ENCODE assay signal across 10 mouse cellular contexts in the genomic region with DNA sequence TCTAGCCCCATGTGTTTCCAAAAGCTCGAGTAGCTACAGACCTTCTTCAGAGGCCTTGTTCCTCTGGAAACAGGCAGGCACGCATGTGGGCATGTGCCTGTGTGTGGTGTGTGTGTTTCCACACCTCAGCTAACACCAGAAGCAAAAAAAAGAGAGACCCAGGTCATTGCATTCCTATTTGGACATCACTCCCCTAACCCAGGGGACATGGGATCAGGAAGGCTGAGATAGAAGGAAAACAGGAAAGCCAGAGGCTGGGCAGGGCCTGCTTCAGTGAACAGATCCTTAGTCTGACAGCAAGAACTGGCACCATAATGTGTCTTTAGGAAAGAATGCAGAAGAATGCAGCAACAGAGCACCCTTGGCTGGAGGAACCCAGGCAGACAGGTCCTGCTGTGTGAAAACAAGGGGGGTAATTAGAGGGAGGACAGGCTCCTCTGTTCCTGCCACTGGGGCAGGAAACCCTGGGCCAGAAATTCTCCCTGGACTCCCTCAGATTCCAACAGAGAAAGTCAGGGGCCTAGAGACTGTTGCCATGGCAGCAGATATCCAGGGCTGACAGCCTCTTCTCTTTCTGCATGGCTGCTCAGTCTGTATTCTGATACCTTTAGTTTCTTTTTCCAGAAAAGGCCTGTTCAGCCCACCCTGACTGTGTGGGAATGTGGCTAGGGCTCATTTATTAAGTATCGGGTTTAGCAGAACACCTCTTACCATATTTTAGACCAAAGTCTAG. TPM values are rescaled to one million over a fixed set of nuclear protein-coding genes. Genes with fewer than 3 reads are reported as not detected.
DNase-seq lines count a peak whose midpoint lies in the region; ATAC-seq and TF ChIP-seq lines count a peak whose summit lies in the region.
"Not testable (repeated sequence)": the region's sequence is repeated elsewhere in the genome, so short reads cannot be mapped to it uniquely, and the experiment has no call there.
"Had no signal": no experiment of that assay in that cellular context is flagged by ENCODE, and none has a peak within 500 bp of the region (broad histone marks: within the 10 kb centered on the region; RNA-seq: fewer than 3 reads in every experiment).

No protein-coding gene starts in this region.

- H3K27ac ChIP-seq in forebrain, embryonic 11.5 days (ENCODE audit: low read depth, low read length), result peak overlapping the region; percentile 37; the same call in 1 of the 2 replicates
- not testable (repeated sequence) for H3K27ac ChIP-seq in forebrain, postnatal 0 days (ENCODE audit: low read depth, low read length); neural tube, embryonic 15.5 days (replicated peaks)
- H3K27ac ChIP-seq in hindbrain, embryonic 14.5 days, result peak overlapping the region; percentile 66
- 0 out of 2 replicates have a peak overlapping the region, but pooled peaks have one; percentile 44 for H3K27ac ChIP-seq in kidney, embryonic 16.5 days (ENCODE audit: low read length)
- peak overlapping the region; percentile 67 for H3K27ac ChIP-seq in midbrain, embryonic 10.5 days (replicated peaks)
- H3K27ac ChIP-seq in midbrain, embryonic 16.5 days (ENCODE audit: low read length), result peak overlapping the region; percentile 73

- not testable (repeated sequence) for H3K27me3 ChIP-seq in forebrain, embryonic 11.5 days (ENCODE audit: control insufficient read depth, insufficient read depth, low read length); forebrain, postnatal 0 days (ENCODE audit: insufficient read depth, low read length); hindbrain, embryonic 14.5 days (ENCODE audit: control insufficient read depth, insufficient read depth, low read length); kidney, embryonic 16.5 days (ENCODE audit: insufficient read depth, low read length); midbrain, embryonic 16.5 days (ENCODE audit: control insufficient read depth, insufficient read depth, low read depth, low read length); neural tube, embryonic 15.5 days (replicated peaks)
- H3K27me3 ChIP-seq in midbrain, embryonic 10.5 days (ENCODE audit: low read depth, poor library complexity, severe bottlenecking), result peaks cover 34% of the 10 kb centered on the region

- H3K36me3 ChIP-seq in forebrain, embryonic 11.5 days (ENCODE audit: control insufficient read depth, insufficient read depth, low read length); forebrain, postnatal 0 days (ENCODE audit: insufficient read depth); hindbrain, embryonic 14.5 days (replicated peaks; ENCODE audit: control insufficient read depth, insufficient read depth); kidney, embryonic 16.5 days (ENCODE audit: insufficient read depth, low read length); midbrain, embryonic 10.5 days; midbrain, embryonic 16.5 days (ENCODE audit: control insufficient read depth, insufficient read depth, low read length); neural tube, embryonic 15.5 days: not testable (repeated sequence)

- H3K9ac ChIP-seq in forebrain, embryonic 11.5 days (ENCODE audit: low read length); forebrain, postnatal 0 days; hindbrain, embryonic 14.5 days; kidney, embryonic 16.5 days (replicated peaks; ENCODE audit: low read length); midbrain, embryonic 16.5 days (ENCODE audit: low read depth, low read length); neural tube, embryonic 15.5 days (replicated peaks): not testable (repeated sequence)

- peak; percentile 37 for DNase-seq in brain, embryonic 14.5 days (ENCODE audit: low read depth)
- not testable (repeated sequence) for DNase-seq in forebrain, embryonic 11.5 days (ENCODE audit: low spot score); forebrain, postnatal 0 days; hindbrain, embryonic 14.5 days (ENCODE audit: low spot score); midbrain, embryonic 10.5 days (ENCODE audit: low spot score)

- not testable (repeated sequence) for TF ChIP-seq CTCF in brain, embryonic 14.5 days (IDR thresholded peaks at IDR 0.05; ENCODE audit: borderline replicate concordance, extremely low read depth, insufficient read depth, insufficient read length); forebrain, postnatal 0 days (IDR thresholded peaks at IDR 0.05; ENCODE audit: low read depth)

- not testable (repeated sequence) for TF ChIP-seq POLR2A in brain, embryonic 14.5 days (IDR thresholded peaks at IDR 0.05; ENCODE audit: borderline replicate concordance, extremely low read depth, insufficient read depth, insufficient read length, poor library complexity, severe bottlenecking)

- peak; percentile 92 for ATAC-seq in forebrain, embryonic 11.5 days (replicated peaks; ENCODE audit: low FRiP score)
- peak; percentile 95 for ATAC-seq in forebrain, postnatal 0 days
- ATAC-seq in hindbrain, embryonic 14.5 days (ENCODE audit: low FRiP score), result peak; percentile 90
- peak; percentile 96 for ATAC-seq in kidney, embryonic 16.5 days (ENCODE audit: low FRiP score, low TSS enrichment)
- peak; percentile 94 for ATAC-seq in midbrain, embryonic 16.5 days
- ATAC-seq in neural tube, embryonic 15.5 days (ENCODE audit: low FRiP score), result peak; percentile 91

- not testable (repeated sequence) for H3K4me2 ChIP-seq in forebrain, embryonic 11.5 days (ENCODE audit: low read depth, low read length, severe bottlenecking); forebrain, postnatal 0 days (ENCODE audit: low read depth); hindbrain, embryonic 14.5 days (replicated peaks); kidney, embryonic 16.5 days (replicated peaks; ENCODE audit: low read depth, low read length); midbrain, embryonic 16.5 days (ENCODE audit: low read length); neural tube, embryonic 15.5 days

- not testable (repeated sequence) for H3K4me1 ChIP-seq in forebrain, embryonic 11.5 days (replicated peaks; ENCODE audit: control insufficient read depth, insufficient read depth, low read length); forebrain, postnatal 0 days (ENCODE audit: insufficient read depth); hindbrain, embryonic 14.5 days (replicated peaks; ENCODE audit: control insufficient read depth, insufficient read depth, low read length); kidney, embryonic 16.5 days (ENCODE audit: insufficient read depth, low read length); midbrain, embryonic 16.5 days (ENCODE audit: control insufficient read depth, insufficient read depth, low read length); neural tube, embryonic 15.5 days
- H3K4me1 ChIP-seq in midbrain, embryonic 10.5 days, result peaks cover 26% of the 10 kb centered on the region

- 43% methylated on average over 3 of the region's 3 CpGs for WGBS in forebrain, embryonic 11.5 days
- 36% methylated on average over 3 of the region's 3 CpGs for WGBS in forebrain, postnatal 0 days
- 14% methylated on average over 2 of the region's 3 CpGs for WGBS in hindbrain, embryonic 14.5 days
- 42% methylated on average over 2 of the region's 3 CpGs for WGBS in kidney, embryonic 16.5 days
- 34% methylated on average over 3 of the region's 3 CpGs for WGBS in midbrain, embryonic 10.5 days
- 33% methylated on average over 2 of the region's 3 CpGs for WGBS in midbrain, embryonic 16.5 days
- 40% methylated on average over 3 of the region's 3 CpGs for WGBS in neural tube, embryonic 15.5 days

- not testable (repeated sequence) for H3K9me3 ChIP-seq in forebrain, embryonic 11.5 days (ENCODE audit: control insufficient read depth, low read length); forebrain, postnatal 0 days (ENCODE audit: low read length); hindbrain, embryonic 14.5 days (ENCODE audit: control insufficient read depth, low read length); kidney, embryonic 16.5 days (ENCODE audit: low read length); midbrain, embryonic 10.5 days (replicated peaks); midbrain, embryonic 16.5 days (replicated peaks; ENCODE audit: control insufficient read depth, low read length, poor library complexity, severe bottlenecking); neural tube, embryonic 15.5 days (replicated peaks)

- not testable (repeated sequence) for H3K4me3 ChIP-seq in forebrain, embryonic 11.5 days (ENCODE audit: low read depth, low read length); forebrain, postnatal 0 days (ENCODE audit: low read depth, low read length); hindbrain, embryonic 14.5 days (replicated peaks; ENCODE audit: low read length); kidney, embryonic 16.5 days (ENCODE audit: low read length); midbrain, embryonic 10.5 days; midbrain, embryonic 16.5 days (ENCODE audit: low read depth, low read length); neural tube, embryonic 15.5 days (replicated peaks)

RNA-seq across cellular contexts. Expression of a gene that starts 7.1 kb away (rescaled TPM):
- 10.9 and 11.8 TPM in 2 replicates for polyA plus RNA-seq in brain, embryonic 14.5 days (2012; rRNA removed)
- 9.7 and 11.2 TPM in 2 replicates for polyA plus RNA-seq in forebrain, embryonic 11.5 days (2014; fragmentation: Nextera tagmentation; extraction: Ambion mirVana)
- total RNA-seq in forebrain, postnatal 0 days (2014; rRNA removed), result 23.8 TPM in 2 replicates
- polyA plus RNA-seq in forebrain, postnatal 0 days (2015; fragmentation: Nextera tagmentation; extraction: Ambion mirVana), result 19.7 and 20.7 TPM in 2 replicates
- polyA plus RNA-seq in hindbrain, embryonic 14.5 days (2014; fragmentation: Nextera tagmentation; extraction: Ambion mirVana), result 24.6 and 24.9 TPM in 2 replicates
- polyA plus RNA-seq in kidney, embryonic 16.5 days (2015; fragmentation: Nextera tagmentation; extraction: Ambion mirVana), result 9.7 and 10.9 TPM in 2 replicates
- polyA plus RNA-seq in midbrain, embryonic 10.5 days (2016; fragmentation: Nextera tagmentation; extraction: Ambion mirVana), result 10.2 and 10.3 TPM in 2 replicates
- 25.0 and 29.3 TPM in 2 replicates for polyA plus RNA-seq in midbrain, embryonic 16.5 days (2015; fragmentation: Nextera tagmentation; extraction: Ambion mirVana)
- polyA plus RNA-seq in neural tube, embryonic 15.5 days (2015; fragmentation: Nextera tagmentation; extraction: Ambion mirVana), result 21.4 and 25.9 TPM in 2 replicates
- polyA plus RNA-seq: CD4-positive, CD25-positive, alpha-beta regulatory T cell, adult 4 months; erythroblast, embryonic 14.5 days had no signal

RNA-seq across cellular contexts. Expression of a gene that starts 28.6 kb away (rescaled TPM):
- polyA plus RNA-seq in brain, embryonic 14.5 days (2012; rRNA removed), result 369 and 380 TPM in 2 replicates
- 550 and 558 TPM in 2 replicates for polyA plus RNA-seq in forebrain, embryonic 11.5 days (2014; fragmentation: Nextera tagmentation; extraction: Ambion mirVana)
- 542 and 544 TPM in 2 replicates for total RNA-seq in forebrain, postnatal 0 days (2014; rRNA removed)
- polyA plus RNA-seq in forebrain, postnatal 0 days (2015; fragmentation: Nextera tagmentation; extraction: Ambion mirVana), result 603 and 616 TPM in 2 replicates
- 545 and 593 TPM in 2 replicates for polyA plus RNA-seq in hindbrain, embryonic 14.5 days (2014; fragmentation: Nextera tagmentation; extraction: Ambion mirVana)
- 557 and 569 TPM in 2 replicates for polyA plus RNA-seq in kidney, embryonic 16.5 days (2015; fragmentation: Nextera tagmentation; extraction: Ambion mirVana)
- 586 and 616 TPM in 2 replicates for polyA plus RNA-seq in midbrain, embryonic 10.5 days (2016; fragmentation: Nextera tagmentation; extraction: Ambion mirVana)
- polyA plus RNA-seq in midbrain, embryonic 16.5 days (2015; fragmentation: Nextera tagmentation; extraction: Ambion mirVana), result 612 and 639 TPM in 2 replicates
- 509 and 511 TPM in 2 replicates for polyA plus RNA-seq in neural tube, embryonic 15.5 days (2015; fragmentation: Nextera tagmentation; extraction: Ambion mirVana)
